Mouse (Mus musculus): ENCODE results near the gene Pdk1. TPM values are rescaled to one million over a fixed set of nuclear protein-coding genes. Genes with fewer than 3 reads are reported as not detected.
"Not testable (repeated sequence)": the region's sequence is repeated elsewhere in the genome, so short reads cannot be mapped to it uniquely, and the experiment has no call there.

The Pdk1 gene
- total and polyA plus RNA-seq, 3 experiments, result 12.2 to 56.1 TPM; not detected in 1

GRCm38 (mm10) chr2:71906356-71906755, 33.3 kb downstream of the Pdk1 start:
- H3K79me2 ChIP-seq (ENCODE audit: control insufficient read depth, insufficient read depth, low read length, poor library complexity); H3K4me1 ChIP-seq (ENCODE audit: control insufficient read depth in 1 of 2, insufficient read depth in 2 of 2, low read length in 2 of 2); H3K9ac ChIP-seq (ENCODE audit: control insufficient read depth, low read depth, low read length, poor library complexity, severe bottlenecking); H3K27me3 ChIP-seq (ENCODE audit: control insufficient read depth in 1 of 2, insufficient read depth in 2 of 2, low read length in 2 of 2); H3K36me3 ChIP-seq (ENCODE audit: control insufficient read depth in 1 of 2, insufficient read depth in 2 of 2, low read length in 2 of 2); H3K4me3 ChIP-seq (ENCODE audit: control insufficient read depth in 1 of 2, insufficient read depth in 1 of 2, low read depth in 2 of 2, low read length in 2 of 2); H3K9me3 ChIP-seq (replicated peaks; ENCODE audit: insufficient read depth, low read length); H3K27ac ChIP-seq (ENCODE audit: control insufficient read depth, low read depth, low read length); DNase-seq (ENCODE audit: low read depth, low spot score): not testable (repeated sequence)
- 0 out of 2 replicates have a peak, but pooled peaks have one; percentile 16 for TF ChIP-seq TBP (IDR thresholded peaks at IDR 0.05; ENCODE audit: low read depth, low read length)

GRCm38 (mm10) chr2:71913911-71914310, 40.9 kb downstream of the Pdk1 start:
- H3K4me3 ChIP-seq (ENCODE audit: control insufficient read depth in 1 of 2, insufficient read depth in 1 of 2, low read depth in 2 of 2, low read length in 2 of 2), result no peak overlapping the region
- H3K27me3 ChIP-seq (ENCODE audit: control insufficient read depth in 1 of 2, insufficient read depth in 2 of 2, low read length in 2 of 2), result peaks cover 0 to 9% of the 10 kb centered on the region in 2 experiments; a peak in 2 of 4 replicates
- H3K79me2 ChIP-seq (ENCODE audit: control insufficient read depth, insufficient read depth, low read length, poor library complexity), result no peaks in the 10 kb centered on the region
- H3K36me3 ChIP-seq (ENCODE audit: control insufficient read depth in 1 of 2, insufficient read depth in 2 of 2, low read length in 2 of 2), result no peaks in the 10 kb centered on the region
- no peaks in the 10 kb centered on the region for H3K4me1 ChIP-seq (ENCODE audit: control insufficient read depth in 1 of 2, insufficient read depth in 2 of 2, low read length in 2 of 2)
- no peak overlapping the region for H3K27ac ChIP-seq (ENCODE audit: control insufficient read depth, low read depth, low read length)
- TF ChIP-seq GATA1 (IDR thresholded peaks at IDR 0.05; ENCODE audit: low read depth, low read length) (no peak), NELFE (IDR thresholded peaks at IDR 0.05; ENCODE audit: low read depth, low read length) (no peak), POLR2AphosphoS2 (IDR thresholded peaks at IDR 0.05; ENCODE audit: low read length) (no peak), TCF12 (IDR thresholded peaks at IDR 0.05; ENCODE audit: low read depth, low read length) (no peak), NRF1 (IDR thresholded peaks at IDR 0.05; ENCODE audit: insufficient read depth, low read depth, low read length, poor library complexity, severe bottlenecking) (no peak), MEF2A (IDR thresholded peaks at IDR 0.05; ENCODE audit: extremely low read depth, insufficient replicate concordance, low read depth, low read length, poor library complexity, severe bottlenecking) (no peak), MYC (IDR thresholded peaks at IDR 0.05; ENCODE audit: low read depth, low read length) (no peak), MAZ (IDR thresholded peaks at IDR 0.05; ENCODE audit: low read depth, low read length) (no peak), MXI1 (IDR thresholded peaks at IDR 0.05; ENCODE audit: low read depth, low read length) (no peak), ELF1 (IDR thresholded peaks at IDR 0.05; ENCODE audit: low read depth, low read length) (no peak), SIN3A (IDR thresholded peaks at IDR 0.05; ENCODE audit: low read length) (no peak), ZC3H11A (IDR thresholded peaks at IDR 0.05; ENCODE audit: low read depth, low read length) (no peak), RCOR1 (IDR thresholded peaks at IDR 0.05; ENCODE audit: low read depth, low read length) (no peak), JUND (IDR thresholded peaks at IDR 0.05; ENCODE audit: low read depth, low read length) (no peak), CTCF (IDR thresholded peaks at IDR 0.05 in 2 of 3, conservative IDR thresholded peaks at IDR 0.05 in 1 of 3; ENCODE audit: control insufficient read depth in 1 of 3, insufficient read depth in 1 of 3, low read depth in 2 of 3, low read length in 3 of 3, poor library complexity in 1 of 3, severe bottlenecking in 1 of 3) (no peak), CHD1 (IDR thresholded peaks at IDR 0.05; ENCODE audit: low read depth, low read length) (no peak), ZMIZ1 (IDR thresholded peaks at IDR 0.05; ENCODE audit: low read depth, low read length) (no peak)
- H3K9me3 ChIP-seq (replicated peaks; ENCODE audit: insufficient read depth, low read length), result no peaks in the 10 kb centered on the region
- DNase-seq (ENCODE audit: low read depth, low spot score), result no peak
- no peak overlapping the region for H3K9ac ChIP-seq (ENCODE audit: control insufficient read depth, low read depth, low read length, poor library complexity, severe bottlenecking)

Data from MEL (cell line).